Mouse (Mus musculus) adrenal gland (tissue): ENCODE results near the gene Lpin2.

Source experiments
- intact Hi-C: fragments of 180-260 bp; cut with DNase I; formaldehyde crosslinking; loops from one replicate; pipeline ENCODE4 v1.15.1; 2025
- long read RNA-seq, 2 experiments: library from polyadenylated mRNA; unstranded; transcript quantifications; one replicate each; pipeline ENCODE4 v2.0.0; 2020; ENCODE audit warnings: borderline replicate concordance in 1 of 2; ENCODE audit not compliant: insufficient replicate concordance in 1 of 2

The Lpin2 gene
- long read RNA-seq, experiment 1, partial matches to known transcripts, result 8 of 15 reads
- long read RNA-seq, experiment 1, other reads (novel, unspliced or antisense), result 7 of 15 reads
- long read RNA-seq, experiment 2, partial matches to known transcripts, result 13 of 21 reads
- long read RNA-seq, experiment 2, other reads (novel, unspliced or antisense), result 6 of 21 reads

DNA sequence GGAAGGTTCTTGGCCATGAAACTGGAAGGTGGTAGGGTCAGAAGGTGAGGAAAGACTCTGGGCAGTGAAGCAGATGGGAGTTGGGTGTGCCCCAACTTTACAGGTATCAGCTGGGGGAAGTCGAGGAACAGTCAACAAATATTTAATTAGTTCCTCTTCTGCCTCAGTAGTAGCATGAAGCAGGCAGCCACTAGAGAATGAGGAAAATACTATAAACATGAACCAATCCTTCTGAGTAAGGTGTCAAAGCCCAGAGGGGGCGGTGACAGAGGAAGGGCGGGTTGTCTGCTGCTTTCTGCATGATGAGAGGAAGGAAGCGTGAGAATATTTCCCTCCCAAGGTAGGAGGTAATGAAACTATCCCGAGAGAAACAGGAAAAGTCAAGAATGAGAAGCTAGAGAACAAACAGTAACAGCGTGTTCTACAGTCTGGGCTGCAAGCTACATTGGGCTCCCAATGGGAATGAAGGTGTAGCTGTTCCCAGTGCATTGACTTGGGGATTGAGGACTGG is at the start of gene Lpin2:
Gene Lpin2, plus strand, starts transcription at position 350 of the 511 bp plus-strand sequence.
- intact Hi-C loops, result loop anchor here (5.0 kb wide), 1 partner anchor 180 kb away; the partner anchor contains the start of genes Myl12a and Myom1

DNA sequence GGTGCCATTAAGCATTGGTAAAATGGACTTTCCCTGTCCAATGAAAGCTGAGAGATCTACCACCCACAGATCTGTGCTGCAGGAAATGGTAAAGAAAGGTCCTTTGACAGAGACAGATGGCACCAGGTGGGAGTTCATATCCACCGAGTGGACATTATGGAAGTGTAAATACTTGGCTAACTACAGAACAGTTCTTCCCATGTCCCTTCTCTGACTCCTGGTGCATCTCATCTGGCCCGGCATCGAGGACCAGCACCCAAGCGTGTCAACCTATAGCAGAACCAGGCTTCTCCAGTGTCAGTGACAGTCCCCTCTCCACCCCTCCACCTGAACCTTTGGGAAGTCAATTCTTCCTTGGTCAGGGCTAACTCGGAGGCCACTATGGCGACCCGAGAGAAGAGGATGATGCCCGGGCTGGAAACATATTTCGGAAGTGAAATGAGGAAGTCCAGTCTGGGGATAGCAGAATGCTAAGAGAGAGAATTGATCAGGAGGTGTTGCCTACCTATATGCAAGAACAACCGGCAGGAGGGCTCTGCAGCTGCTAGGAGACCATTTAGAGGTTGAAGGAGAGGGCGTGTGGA is 49.4 kb upstream of the Lpin2 start:
- intact Hi-C loops, result no loop called here

DNA sequence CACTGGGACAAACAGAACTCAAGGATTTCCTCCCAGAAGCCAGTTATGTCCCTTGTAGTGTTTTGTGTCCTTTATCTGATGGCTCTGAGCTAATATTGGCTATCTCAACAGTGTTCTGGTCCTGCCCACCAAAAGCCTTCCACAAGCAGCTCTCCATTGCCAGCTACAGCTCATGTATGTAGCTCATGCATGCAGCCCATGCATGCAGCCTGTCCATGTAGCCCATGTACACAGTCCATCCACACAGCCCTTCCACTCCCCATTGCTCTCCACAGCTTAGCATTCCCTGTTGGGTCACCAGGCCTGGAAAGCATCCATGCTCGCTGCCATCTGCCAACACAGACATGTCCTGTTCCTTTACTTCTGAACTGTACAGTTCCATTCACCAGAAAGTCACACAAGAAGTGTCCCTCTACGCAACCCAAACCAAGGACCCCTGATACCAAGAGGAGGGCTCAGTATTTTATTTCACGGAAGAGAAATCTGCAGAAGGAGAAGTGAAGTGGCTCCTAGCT is 47.9 kb upstream of the Lpin2 start:
- intact Hi-C loops, result no loop called here

DNA sequence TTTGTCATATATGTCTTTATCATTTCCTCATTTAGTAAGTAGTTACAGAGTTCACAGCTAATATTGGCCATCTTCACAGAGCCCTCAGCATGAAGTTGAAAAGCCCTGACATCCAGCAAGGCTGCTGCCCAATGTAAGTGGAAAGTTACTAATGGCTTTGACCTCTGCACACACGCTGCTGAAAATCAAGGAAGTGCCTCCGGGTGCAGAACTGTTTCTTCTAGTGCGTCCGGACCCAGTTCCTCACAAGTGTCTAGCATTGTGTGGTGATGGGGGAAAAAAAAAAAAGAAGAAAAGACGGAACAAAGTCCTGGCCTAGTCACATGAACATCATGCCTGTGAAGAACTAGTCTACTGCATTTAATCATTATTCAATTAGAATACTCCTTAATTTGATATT is 47.3 kb upstream of the Lpin2 start:
- intact Hi-C loops, result no loop called here

DNA sequence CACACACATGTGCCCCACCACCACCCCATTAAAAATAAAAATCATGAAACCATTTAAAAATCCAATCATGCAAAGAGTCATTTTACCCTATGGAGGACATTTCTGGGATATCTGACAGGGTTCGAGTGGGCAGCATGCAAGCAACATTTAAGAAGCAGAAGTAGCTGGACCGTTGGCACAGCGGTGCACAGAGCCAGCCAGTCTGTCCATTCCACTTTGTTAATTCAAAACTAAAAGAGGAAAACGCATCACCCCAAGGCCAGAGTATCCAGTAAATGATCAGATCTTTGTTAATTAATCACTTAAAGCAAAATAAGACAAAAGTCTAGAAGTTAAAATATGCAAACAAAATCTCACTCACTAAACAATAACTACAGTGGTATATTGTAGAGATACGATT is 46.5 kb upstream of the Lpin2 start:
- intact Hi-C loops, result no loop called here

DNA sequence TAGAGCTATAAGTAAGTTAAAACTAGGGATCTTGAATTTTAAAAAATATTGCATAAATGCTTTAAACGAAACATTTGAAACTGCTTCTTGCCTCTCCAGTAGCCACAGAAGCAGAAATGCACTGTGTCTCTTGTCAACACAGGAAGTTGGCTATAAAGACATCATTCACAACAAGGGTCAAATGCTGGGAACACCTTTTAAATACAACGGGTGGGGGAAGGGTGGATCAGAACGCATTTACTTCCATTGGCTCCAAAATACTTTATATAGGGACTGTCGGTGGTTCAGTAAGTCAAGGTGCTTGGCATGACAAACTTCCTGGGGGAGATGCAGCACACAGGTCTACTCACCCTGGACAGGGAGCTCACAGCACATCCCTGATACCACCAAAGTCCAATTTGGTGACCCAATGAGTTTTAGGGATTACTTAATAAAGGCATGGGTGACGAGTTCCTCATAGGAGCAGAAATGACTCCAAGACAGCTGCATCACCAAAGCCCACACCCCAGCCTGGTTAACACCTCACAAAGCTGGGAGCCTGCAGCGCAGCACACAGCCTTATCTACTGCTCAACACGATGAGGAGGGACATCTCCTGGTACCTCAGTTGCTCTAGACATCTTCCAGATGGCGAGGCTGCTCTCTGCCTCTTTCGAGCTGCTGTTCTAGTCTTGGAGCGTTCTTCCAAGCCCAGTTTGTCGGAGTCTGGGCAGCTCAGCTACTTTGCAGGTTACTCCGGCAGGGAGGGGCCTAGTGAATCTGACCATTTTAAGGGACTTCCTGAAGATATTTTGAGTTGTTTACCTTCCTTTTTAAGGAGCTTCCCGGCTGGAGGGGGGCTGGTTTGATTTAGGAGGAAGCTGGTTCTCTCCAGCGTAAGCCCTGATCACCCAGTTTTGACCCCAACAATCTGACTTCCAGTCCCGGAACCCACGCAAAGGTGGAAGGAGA is 45.7 kb upstream of the Lpin2 start:
- intact Hi-C loops, result no loop called here

DNA sequence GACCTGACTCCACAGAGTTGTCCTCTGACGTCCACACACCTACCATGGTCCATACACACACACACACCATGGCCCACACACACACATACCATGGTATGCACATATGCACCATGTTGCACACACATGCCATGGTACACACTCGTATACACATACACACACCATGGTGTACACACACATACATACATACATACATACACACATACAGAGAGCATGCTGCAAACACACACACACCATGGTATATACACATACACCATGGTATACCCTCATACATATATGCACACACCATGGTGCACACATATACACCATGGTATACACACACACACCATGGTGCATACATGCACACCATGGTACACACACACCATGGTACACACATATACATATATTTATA is 45.0 kb upstream of the Lpin2 start:
- intact Hi-C loops, result no loop called here

DNA sequence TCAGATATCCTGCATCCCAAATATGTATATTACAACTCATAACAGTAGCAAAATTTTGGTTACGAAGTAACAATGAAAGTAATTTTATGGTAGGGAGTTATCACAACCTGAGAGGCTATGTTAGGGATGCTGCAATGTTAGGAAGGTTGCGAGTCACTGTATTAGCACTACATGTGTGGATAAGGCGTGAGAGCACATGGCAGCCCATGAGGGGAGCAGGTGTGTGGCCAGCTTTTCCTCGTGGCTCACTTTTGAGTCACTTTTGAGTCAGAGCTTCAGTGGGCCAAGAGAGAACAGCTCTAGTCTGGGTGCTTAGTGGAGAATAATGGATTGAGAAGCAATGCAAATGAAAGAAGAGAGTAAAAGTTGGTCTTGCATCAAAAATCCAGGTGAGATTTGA is 40.3 kb upstream of the Lpin2 start:
- intact Hi-C loops, result no loop called here

DNA sequence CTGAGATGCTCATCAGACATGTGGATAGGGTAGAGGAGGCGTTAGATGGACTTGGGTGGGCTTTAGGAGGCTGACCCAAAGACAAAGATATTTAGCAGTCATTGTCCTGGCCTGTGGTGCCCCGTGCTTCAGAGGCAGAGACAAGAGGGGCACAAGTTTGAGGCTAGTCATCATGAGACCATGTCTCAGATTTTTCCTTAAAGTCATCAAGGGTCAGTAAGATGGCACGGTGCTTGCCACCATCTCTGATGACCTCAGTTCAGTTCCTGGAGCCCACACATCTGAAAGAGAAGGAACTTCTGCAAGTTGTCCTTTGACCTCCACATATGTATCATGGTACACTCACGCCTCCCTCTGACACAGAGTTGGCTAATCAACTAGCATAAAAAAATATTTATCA is 39.2 kb upstream of the Lpin2 start:
- intact Hi-C loops, result no loop called here

DNA sequence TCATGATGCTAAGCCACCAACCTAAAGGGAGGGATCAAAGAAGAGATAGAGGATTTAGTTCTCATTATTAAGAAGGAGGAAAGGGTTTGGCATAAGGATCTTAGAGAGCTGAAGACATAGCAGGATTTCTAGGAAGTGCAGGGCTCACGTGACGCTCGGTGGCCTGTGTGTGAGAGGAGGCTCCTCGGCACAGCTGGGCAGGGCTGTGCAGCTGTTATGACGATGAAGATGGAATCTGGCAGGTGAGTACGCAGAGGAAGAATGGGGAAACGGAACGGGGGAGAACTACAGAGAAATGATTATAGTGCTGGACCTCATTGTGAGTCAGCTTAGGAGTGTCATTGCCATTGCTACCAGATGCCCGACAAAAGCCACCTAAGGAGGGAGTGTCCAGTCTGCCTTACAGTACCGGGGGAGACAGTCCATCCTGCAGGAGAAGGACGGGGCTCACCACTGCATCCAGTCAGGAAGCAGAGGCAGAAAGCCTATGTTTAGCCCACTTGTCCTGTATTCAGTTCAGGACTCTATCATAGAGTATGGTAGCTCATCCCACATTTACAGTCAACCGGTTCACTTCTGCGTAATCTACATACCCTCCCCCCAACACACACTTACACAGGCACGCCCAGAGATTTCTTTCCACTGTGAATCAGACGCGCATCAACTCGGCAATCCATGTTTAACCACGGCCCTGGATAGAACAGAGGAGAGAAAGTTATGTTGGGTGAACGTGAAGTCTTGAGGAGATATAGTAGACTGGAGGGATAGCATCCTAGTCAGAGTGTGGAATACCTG is 37.8 kb upstream of the Lpin2 start:
- intact Hi-C loops, result no loop called here

DNA sequence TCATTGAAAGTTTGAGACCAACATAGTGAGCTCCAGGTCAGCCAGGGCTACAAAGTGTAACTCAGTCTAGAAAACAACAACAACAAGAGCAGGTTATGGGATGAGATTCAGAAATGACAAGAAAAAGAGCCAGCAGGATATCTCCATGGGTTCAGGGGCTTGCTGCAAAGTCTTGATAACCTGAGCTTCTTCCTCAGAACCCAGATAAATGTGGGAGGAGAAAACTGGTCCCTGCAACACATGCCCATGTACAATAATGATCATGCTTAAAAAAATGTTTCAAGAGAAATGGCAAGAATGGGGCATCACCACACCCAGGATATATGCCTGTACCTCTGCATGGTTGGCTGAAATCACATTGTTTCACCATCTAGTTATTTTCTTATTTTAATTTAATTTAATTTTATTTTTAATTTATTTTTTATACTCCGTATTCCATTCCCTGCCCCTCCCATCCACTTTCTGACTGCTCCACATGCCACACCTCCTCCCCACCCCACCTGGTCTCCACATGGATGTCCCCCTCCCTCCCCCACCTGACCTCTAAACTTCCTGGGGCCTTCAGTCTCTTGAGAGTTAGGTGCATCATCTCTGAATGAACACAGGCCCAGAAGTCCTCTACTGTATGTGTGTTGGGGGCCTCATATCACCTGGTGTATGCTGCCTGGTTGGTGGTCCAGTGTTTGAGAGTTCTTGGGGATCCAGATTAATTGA is 37.0 kb upstream of the Lpin2 start:
- intact Hi-C loops, result no loop called here

DNA sequence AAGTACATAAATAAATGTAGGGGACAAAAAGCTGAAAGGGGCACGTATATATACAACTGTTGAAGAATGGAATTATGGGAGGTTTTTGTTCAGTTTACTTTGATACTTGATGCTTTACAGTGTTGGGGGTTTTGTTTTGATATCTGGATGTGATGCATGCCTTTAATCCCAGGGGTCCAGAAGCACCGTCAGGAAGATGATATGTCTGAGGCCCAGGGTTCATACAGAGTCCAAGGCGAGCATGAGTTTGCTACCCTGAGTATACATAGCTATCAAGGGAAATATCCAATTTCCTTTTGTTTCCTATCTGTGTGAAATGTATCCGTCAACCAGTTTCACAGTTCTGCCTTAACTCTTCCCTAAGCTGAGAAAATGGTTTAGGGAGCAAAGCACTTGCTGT is 29.0 kb upstream of the Lpin2 start:
- intact Hi-C loops, result no loop called here

DNA sequence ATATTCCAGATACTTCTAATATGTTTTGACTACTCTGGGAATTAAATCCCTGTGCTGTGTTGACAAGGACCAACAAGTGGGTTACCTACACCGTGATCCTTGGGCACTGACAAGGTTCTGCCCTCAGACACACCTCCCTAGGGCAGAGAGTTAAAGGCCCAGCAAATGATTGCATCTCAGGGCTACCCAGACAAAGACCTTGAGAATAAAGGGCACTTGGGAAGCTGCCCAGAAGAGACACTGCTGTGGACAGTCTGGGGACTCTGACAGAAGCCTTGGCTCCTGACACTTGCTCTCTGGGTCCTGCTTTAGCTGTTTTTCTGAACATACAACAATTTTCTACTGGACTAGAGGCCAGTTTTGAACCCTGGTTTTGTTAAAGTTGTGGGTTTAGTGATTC is 27.1 kb upstream of the Lpin2 start:
- intact Hi-C loops, result no loop called here

DNA sequence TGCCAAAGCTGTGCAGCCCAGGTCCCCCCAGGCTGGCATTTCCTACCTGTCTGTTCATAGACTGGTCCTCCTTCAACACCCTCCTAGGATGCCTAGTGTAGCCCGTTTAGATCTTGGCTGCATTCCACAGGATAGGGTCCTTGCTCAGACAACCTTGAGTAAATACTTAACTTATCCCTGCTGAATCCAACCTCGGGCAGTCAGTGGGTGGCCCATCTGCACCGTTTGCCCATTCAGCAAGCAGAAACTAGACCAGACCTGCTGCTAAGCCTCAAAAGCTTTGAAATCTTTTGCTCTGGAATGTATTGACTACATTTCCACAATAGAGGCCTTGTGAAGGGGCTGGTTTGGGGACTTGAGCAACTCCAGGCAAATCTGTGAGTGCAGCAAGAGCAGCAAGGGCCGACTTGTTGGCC is 23.2 kb upstream of the Lpin2 start:
- intact Hi-C loops, result no loop called here

DNA sequence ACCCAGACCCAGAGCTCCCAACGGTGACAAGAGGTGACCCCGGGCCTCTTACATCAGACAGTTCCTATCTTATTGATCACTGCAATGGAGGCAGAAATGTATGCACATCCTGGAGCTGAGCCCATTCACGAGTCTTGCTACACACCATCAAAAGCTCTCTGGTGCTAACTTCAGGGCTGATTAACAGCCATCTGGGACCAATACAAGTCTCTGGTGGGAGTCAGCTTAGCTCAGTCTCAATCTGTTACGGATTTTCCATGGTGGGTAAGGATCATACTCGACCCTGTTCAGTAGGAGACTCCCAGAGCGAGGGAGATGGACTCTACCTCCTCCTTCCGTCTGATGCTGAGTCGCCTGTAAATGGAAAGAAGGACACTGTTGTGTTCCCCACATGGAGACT is 22.6 kb upstream of the Lpin2 start:
- intact Hi-C loops, result no loop called here

DNA sequence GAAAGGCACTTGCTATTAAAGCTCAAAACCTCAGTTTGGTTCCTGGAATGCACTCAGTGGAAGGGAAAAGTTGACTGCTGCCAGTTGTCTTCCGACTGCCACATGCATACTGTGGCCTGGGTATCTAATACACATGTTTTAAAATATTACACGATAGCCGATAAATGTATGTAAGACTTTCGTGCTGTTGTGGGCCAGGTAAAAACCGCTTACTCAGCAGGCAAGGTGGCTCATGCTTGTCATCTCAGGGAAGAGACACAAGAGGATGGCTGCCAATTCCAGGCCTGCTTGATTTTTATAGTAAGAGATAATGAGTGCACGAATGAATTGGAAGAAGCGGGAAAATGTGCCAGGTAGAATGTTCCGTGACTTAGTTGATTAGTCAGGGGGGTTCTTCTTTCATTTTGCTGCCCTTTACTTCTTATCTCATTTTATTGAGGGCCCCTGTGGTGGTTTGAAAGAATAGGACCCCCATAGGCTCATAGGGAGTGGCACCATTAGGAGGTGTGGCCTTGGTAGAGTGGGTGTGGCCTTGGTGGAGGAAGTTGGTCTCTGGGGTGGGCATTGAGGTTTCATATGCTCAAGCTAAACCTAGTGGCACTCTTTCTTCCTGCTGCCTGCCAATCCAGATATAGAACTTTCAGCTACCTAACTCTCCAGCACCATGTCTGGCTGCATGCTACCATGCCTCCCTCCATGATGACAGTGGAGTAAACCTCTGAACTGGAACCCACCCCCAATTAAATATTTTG is 21.9 kb upstream of the Lpin2 start:
- intact Hi-C loops, result no loop called here

DNA sequence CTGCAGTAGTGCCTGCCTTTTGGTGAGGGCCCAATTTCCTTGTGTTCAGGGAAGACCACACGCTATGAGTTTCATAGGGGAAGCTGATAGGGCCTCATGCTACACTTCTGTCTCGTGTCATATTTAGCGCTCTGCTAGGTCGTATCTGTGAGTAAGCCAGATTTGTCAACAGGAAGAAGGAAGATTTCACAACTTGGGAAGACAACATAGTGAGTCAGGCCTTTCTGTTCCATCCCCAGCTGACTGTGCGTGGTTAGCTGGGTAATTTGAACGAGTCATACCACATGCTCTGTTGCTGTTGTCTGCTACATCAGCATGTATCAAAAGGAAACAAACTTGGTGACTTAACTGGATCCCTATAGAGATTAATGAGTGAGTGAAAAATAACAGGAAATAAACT is 17.4 kb upstream of the Lpin2 start:
- intact Hi-C loops, result no loop called here

DNA sequence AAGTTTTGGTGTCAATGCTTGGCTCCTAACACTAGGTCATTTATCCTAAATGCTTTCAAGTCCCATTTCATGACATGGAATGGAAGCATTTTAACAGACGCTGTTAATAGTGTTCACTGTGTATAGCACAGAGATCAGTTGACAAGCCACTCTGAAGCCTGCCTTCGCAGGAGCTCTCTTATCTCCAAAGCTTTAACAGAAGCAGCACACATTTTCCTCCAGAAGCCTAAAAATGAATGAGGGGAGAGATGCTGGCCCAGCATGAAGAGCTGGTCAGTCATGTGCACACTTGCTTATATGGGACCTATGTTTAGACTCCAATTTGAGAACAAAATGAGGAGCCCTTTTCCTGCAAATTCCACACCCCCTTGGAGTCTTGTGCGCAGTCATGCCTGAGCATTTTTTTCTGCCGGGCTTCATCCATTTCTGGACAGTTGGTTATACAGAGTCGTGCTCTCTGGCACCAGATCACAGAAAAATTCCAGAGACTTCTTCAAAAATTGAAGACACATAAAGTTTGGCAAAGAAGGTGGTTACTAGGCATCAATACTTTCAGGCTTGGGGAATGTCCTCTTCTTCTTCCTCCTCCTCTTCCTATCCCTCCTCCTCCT is 14.1 kb upstream of the Lpin2 start:
- intact Hi-C loops, result no loop called here

DNA sequence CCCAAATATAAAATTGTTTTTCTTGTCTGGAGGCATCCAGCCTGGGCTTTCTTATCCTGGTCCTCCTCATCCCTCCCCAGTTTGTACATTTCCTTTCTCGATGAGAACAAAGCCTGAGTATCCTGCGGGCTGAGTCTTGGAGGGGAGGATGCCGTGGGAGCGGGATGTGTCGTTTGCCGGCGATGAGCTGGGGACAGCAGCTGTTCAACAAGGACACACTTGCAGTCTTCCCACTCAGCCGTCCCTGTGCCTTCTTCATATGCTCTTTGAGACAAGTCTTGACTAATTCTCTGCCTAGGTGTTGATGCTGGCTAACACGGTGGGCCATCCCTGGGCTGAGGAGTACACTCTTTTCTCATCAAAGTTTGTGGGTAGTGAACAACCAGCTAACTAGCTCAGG is 13.5 kb upstream of the Lpin2 start:
- intact Hi-C loops, result no loop called here
